Mouse (Mus musculus): ENCODE measurements around the gene Mylpf. TPM values are rescaled to one million over a fixed set of nuclear protein-coding genes. Genes with fewer than 3 reads are reported as not detected.
A peak's percentile ranks its signal among the peaks of the same experiment; 100 is the strongest.

Gene Mylpf
- total RNA-seq (2021) (1 to 10 TPM; 3.5 TPM), polyA plus RNA-seq (2012; rRNA removed) (0.74 and 1.1 TPM in 2 replicates)
- long read RNA-seq, partial matches to known transcripts = 0 of 1 reads
- long read RNA-seq, other reads (novel, unspliced or antisense) = 0 of 1 reads

- intact Hi-C loops (cut with DNase I) = loop anchor here (1.0 to 10.0 kb wide), 3 partner anchors 12 to 624 kb away; partner anchors contain the start of genes Apobr, Cd2bp2 and Cln3
- H3K4me3 ChIP-seq = peak within 1 kb of the TSS; percentile 78
- under 1% methylated on average over 37 of the region's 44 CpGs for WGBS
- peak; percentile 95 for TF ChIP-seq POLR2A (IDR thresholded peaks at IDR 0.05; ENCODE audit: insufficient read depth, low read depth, low read length)
- TF ChIP-seq EP300 (IDR thresholded peaks at IDR 0.05; ENCODE audit: insufficient read depth, low read depth, low read length) = 0 out of 2 replicates have a peak, but pooled peaks have one; percentile 55
- peak; percentile 74 for TF ChIP-seq CTCF (IDR thresholded peaks at IDR 0.05)
- H3K27me3 ChIP-seq (ENCODE audit: control insufficient read depth, insufficient read depth, low read length) = no peaks in the 10 kb centered on the region
- H3K27ac ChIP-seq = peak within 1 kb of the TSS; percentile 85
- no peaks in the 10 kb centered on the region for H3K36me3 ChIP-seq (ENCODE audit: control insufficient read depth, insufficient read depth, low read length)
- H3K9ac ChIP-seq (ENCODE audit: low read depth, low read length) = peak within 1 kb of the TSS; percentile 90
- peaks cover 3% of the 10 kb centered on the region for H3K79me2 ChIP-seq (replicated peaks; ENCODE audit: control insufficient read depth, insufficient read depth, low read length)
- peak; percentile 92 to 95 for DNase-seq
- H3K4me1 ChIP-seq (ENCODE audit: control insufficient read depth, insufficient read depth, low read length) = peaks cover 2% of the 10 kb centered on the region; the same call in 1 of the 2 replicates
Measured at GRCm38 (mm10) chr7:127208553-127209438, at the start of gene Mylpf. TSS of gene Mylpf (plus strand) at chr7:127208890.

GRCm38 (mm10) chr7:127162546-127162945 is 46.1 kb upstream of the Mylpf start:
- intact Hi-C loops (cut with DNase I) = no loop called here
- WGBS = 75% methylated on average over 5 of the region's 5 CpGs
- Histone ChIP-seq H3K27ac (no peak overlapping the region), H3K4me1 (ENCODE audit: control insufficient read depth, insufficient read depth, low read length) (no peaks in the 10 kb centered on the region), H3K27me3 (ENCODE audit: control insufficient read depth, insufficient read depth, low read length) (no peaks in the 10 kb centered on the region), H3K4me3 (no peak overlapping the region), H3K79me2 (replicated peaks; ENCODE audit: control insufficient read depth, insufficient read depth, low read length) (no peaks in the 10 kb centered on the region), H3K36me3 (ENCODE audit: control insufficient read depth, insufficient read depth, low read length) (no peaks in the 10 kb centered on the region), H3K9ac (ENCODE audit: low read depth, low read length) (no peak overlapping the region)
- DNase-seq = no peak
- TF ChIP-seq EP300 (IDR thresholded peaks at IDR 0.05; ENCODE audit: insufficient read depth, low read depth, low read length) (no peak), POLR2A (IDR thresholded peaks at IDR 0.05; ENCODE audit: insufficient read depth, low read depth, low read length) (no peak), CTCF (IDR thresholded peaks at IDR 0.05) (no peak)

GRCm38 (mm10) chr7:127164002-127164401 is 44.7 kb upstream of the Mylpf start:
- H3K36me3 ChIP-seq (ENCODE audit: control insufficient read depth, insufficient read depth, low read length) = no peaks in the 10 kb centered on the region
- H3K4me1 ChIP-seq (ENCODE audit: control insufficient read depth, insufficient read depth, low read length) = no peaks in the 10 kb centered on the region
- H3K4me3 ChIP-seq = no peak overlapping the region
- intact Hi-C loops (cut with DNase I) = no loop called here
- 87% methylated on average over 4 of the region's 4 CpGs for WGBS
- H3K79me2 ChIP-seq (replicated peaks; ENCODE audit: control insufficient read depth, insufficient read depth, low read length) = no peaks in the 10 kb centered on the region
- TF ChIP-seq CTCF (IDR thresholded peaks at IDR 0.05) (no peak), POLR2A (IDR thresholded peaks at IDR 0.05; ENCODE audit: insufficient read depth, low read depth, low read length) (no peak), EP300 (IDR thresholded peaks at IDR 0.05; ENCODE audit: insufficient read depth, low read depth, low read length) (no peak)
- no peak for DNase-seq
- H3K27me3 ChIP-seq (ENCODE audit: control insufficient read depth, insufficient read depth, low read length) = no peaks in the 10 kb centered on the region
- H3K27ac ChIP-seq = no peak overlapping the region
- no peak overlapping the region for H3K9ac ChIP-seq (ENCODE audit: low read depth, low read length)

GRCm38 (mm10) chr7:127165607-127166493 is 42.8 kb upstream of the Mylpf start:
- no peak for DNase-seq

GRCm38 (mm10) chr7:127166501-127166900 is 42.2 kb upstream of the Mylpf start:
- Histone ChIP-seq H3K79me2 (replicated peaks; ENCODE audit: control insufficient read depth, insufficient read depth, low read length) (no peaks in the 10 kb centered on the region), H3K9ac (ENCODE audit: low read depth, low read length) (no peak overlapping the region), H3K4me1 (ENCODE audit: control insufficient read depth, insufficient read depth, low read length) (no peaks in the 10 kb centered on the region), H3K4me3 (no peak overlapping the region), H3K27ac (no peak overlapping the region), H3K27me3 (ENCODE audit: control insufficient read depth, insufficient read depth, low read length) (no peaks in the 10 kb centered on the region), H3K36me3 (ENCODE audit: control insufficient read depth, insufficient read depth, low read length) (no peaks in the 10 kb centered on the region)
- 76% methylated on average over 5 of the region's 5 CpGs for WGBS
- no peak for DNase-seq
- no peak for TF ChIP-seq CTCF (IDR thresholded peaks at IDR 0.05)
- no peak for TF ChIP-seq EP300 (IDR thresholded peaks at IDR 0.05; ENCODE audit: insufficient read depth, low read depth, low read length)
- TF ChIP-seq POLR2A (IDR thresholded peaks at IDR 0.05; ENCODE audit: insufficient read depth, low read depth, low read length) = no peak
- intact Hi-C loops (cut with DNase I) = no loop called here

More at GRCm38 (mm10) chr7:127165607-127166493, 42.8 kb upstream of the Mylpf start:
- no peak overlapping the region for H3K4me3 ChIP-seq
- H3K36me3 ChIP-seq (ENCODE audit: control insufficient read depth, insufficient read depth, low read length) = no peaks in the 10 kb centered on the region
- no peaks in the 10 kb centered on the region for H3K4me1 ChIP-seq (ENCODE audit: control insufficient read depth, insufficient read depth, low read length)
- no peaks in the 10 kb centered on the region for H3K79me2 ChIP-seq (replicated peaks; ENCODE audit: control insufficient read depth, insufficient read depth, low read length)
- H3K27ac ChIP-seq = no peak overlapping the region
- H3K27me3 ChIP-seq (ENCODE audit: control insufficient read depth, insufficient read depth, low read length) = no peaks in the 10 kb centered on the region
- intact Hi-C loops (cut with DNase I) = no loop called here
- 80% methylated on average over 12 of the region's 12 CpGs for WGBS
- TF ChIP-seq POLR2A (IDR thresholded peaks at IDR 0.05; ENCODE audit: insufficient read depth, low read depth, low read length) = no peak
- no peak for TF ChIP-seq CTCF (IDR thresholded peaks at IDR 0.05)
- TF ChIP-seq EP300 (IDR thresholded peaks at IDR 0.05; ENCODE audit: insufficient read depth, low read depth, low read length) = no peak
- H3K9ac ChIP-seq (ENCODE audit: low read depth, low read length) = no peak overlapping the region
